Mouse (Mus musculus): ENCODE data around the gene Uspl1. TPM values are rescaled to one million over a fixed set of nuclear protein-coding genes. Genes with fewer than 3 reads are reported as not detected.

Gene Uspl1
- polyA plus RNA-seq, 1 experiment = 3.7 TPM

DNA sequence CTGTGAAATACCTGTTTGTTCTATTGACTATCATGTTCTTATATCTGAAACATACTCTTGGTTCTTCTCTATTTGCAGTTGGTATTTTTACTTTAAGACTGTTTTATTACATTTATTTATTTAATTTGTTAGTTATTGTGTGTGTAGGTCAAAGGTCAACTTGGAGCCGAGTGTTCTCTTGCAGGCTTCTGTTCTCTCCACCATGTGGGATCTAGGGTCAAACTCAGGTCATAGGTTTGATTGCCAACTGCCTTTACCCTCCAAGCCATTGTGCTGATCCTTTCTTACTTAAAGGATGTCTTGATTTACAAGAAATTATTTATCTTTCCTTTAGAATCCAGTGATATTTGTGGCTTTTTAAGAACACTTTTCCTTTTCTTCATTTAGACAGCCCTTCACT, 12.5 kb downstream of the Uspl1 start:
- Histone ChIP-seq H3K4me1 (ENCODE audit: control insufficient read depth, insufficient read depth, insufficient read length, low read length) (no peaks in the 10 kb centered on the region), H3K27me3 (ENCODE audit: control insufficient read depth, insufficient read depth, low read length) (no peaks in the 10 kb centered on the region), H3K4me3 (ENCODE audit: low read depth, low read length) (no peak overlapping the region), H3K36me3 (ENCODE audit: control insufficient read depth, insufficient read depth, low read length) (peaks cover 40% of the 10 kb centered on the region), H3K27ac (ENCODE audit: insufficient read depth, low read depth, low read length) (no peak overlapping the region)
- no peak for TF ChIP-seq POLR2A (IDR thresholded peaks at IDR 0.05; ENCODE audit: low read depth, low read length)
- TF ChIP-seq CTCF (IDR thresholded peaks at IDR 0.05; ENCODE audit: extremely low read depth, insufficient read length, insufficient replicate concordance, low read depth, low read length) = no peak
- 10% methylated on average over 1 of the region's 1 CpGs for WGBS

- Histone ChIP-seq H3K4me3 (ENCODE audit: low read depth, low read length) (no peak overlapping the region), H3K27ac (ENCODE audit: insufficient read depth, low read depth, low read length) (no peak overlapping the region), H3K27me3 (ENCODE audit: control insufficient read depth, insufficient read depth, low read length) (no peaks in the 10 kb centered on the region), H3K36me3 (ENCODE audit: control insufficient read depth, insufficient read depth, low read length) (peaks cover 49% of the 10 kb centered on the region), H3K4me1 (ENCODE audit: control insufficient read depth, insufficient read depth, insufficient read length, low read length) (no peaks in the 10 kb centered on the region)
- whole genome bisulfite sequencing = 62% methylated on average over 1 of the region's 1 CpGs
- TF ChIP-seq POLR2A (IDR thresholded peaks at IDR 0.05; ENCODE audit: low read depth, low read length) (no peak), CTCF (IDR thresholded peaks at IDR 0.05; ENCODE audit: extremely low read depth, insufficient read length, insufficient replicate concordance, low read depth, low read length) (no peak)
Observed at GRCm38 (mm10) chr5:149198782-149199181, 14.6 kb downstream of the Uspl1 start.

GRCm38 (mm10) chr5:149202941-149203340, 18.8 kb downstream of the Uspl1 start:
- peaks cover 54% of the 10 kb centered on the region for H3K36me3 ChIP-seq (ENCODE audit: control insufficient read depth, insufficient read depth, low read length)
- H3K4me1 ChIP-seq (ENCODE audit: control insufficient read depth, insufficient read depth, insufficient read length, low read length) = no peaks in the 10 kb centered on the region
- H3K4me3 ChIP-seq (ENCODE audit: low read depth, low read length) = no peak overlapping the region
- H3K27ac ChIP-seq (ENCODE audit: insufficient read depth, low read depth, low read length) = no peak overlapping the region
- no peak for TF ChIP-seq POLR2A (IDR thresholded peaks at IDR 0.05; ENCODE audit: low read depth, low read length)
- no peak for TF ChIP-seq CTCF (IDR thresholded peaks at IDR 0.05; ENCODE audit: extremely low read depth, insufficient read length, insufficient replicate concordance, low read depth, low read length)
- 72% methylated on average over 5 of the region's 5 CpGs for WGBS
- no peaks in the 10 kb centered on the region for H3K27me3 ChIP-seq (ENCODE audit: control insufficient read depth, insufficient read depth, low read length)

GRCm38 (mm10) chr5:149203796-149204375, 19.7 kb downstream of the Uspl1 start:
- H3K27me3 ChIP-seq (ENCODE audit: control insufficient read depth, insufficient read depth, low read length) = no peaks in the 10 kb centered on the region
- H3K4me1 ChIP-seq (ENCODE audit: control insufficient read depth, insufficient read depth, insufficient read length, low read length) = no peaks in the 10 kb centered on the region
- H3K4me3 ChIP-seq (ENCODE audit: low read depth, low read length) = no peak overlapping the region
- no peak overlapping the region for H3K27ac ChIP-seq (ENCODE audit: insufficient read depth, low read depth, low read length)
- TF ChIP-seq CTCF (IDR thresholded peaks at IDR 0.05; ENCODE audit: extremely low read depth, insufficient read length, insufficient replicate concordance, low read depth, low read length) (no peak), POLR2A (IDR thresholded peaks at IDR 0.05; ENCODE audit: low read depth, low read length) (no peak)
- 82% methylated on average over 4 of the region's 4 CpGs for WGBS
- H3K36me3 ChIP-seq (ENCODE audit: control insufficient read depth, insufficient read depth, low read length) = peaks cover 53% of the 10 kb centered on the region

GRCm38 (mm10) chr5:149204822-149205221, 20.7 kb downstream of the Uspl1 start:
- 75% methylated on average over 7 of the region's 7 CpGs for WGBS
- H3K4me3 ChIP-seq (ENCODE audit: low read depth, low read length) = no peak overlapping the region
- peaks cover 48% of the 10 kb centered on the region for H3K36me3 ChIP-seq (ENCODE audit: control insufficient read depth, insufficient read depth, low read length)
- no peaks in the 10 kb centered on the region for H3K27me3 ChIP-seq (ENCODE audit: control insufficient read depth, insufficient read depth, low read length)
- no peaks in the 10 kb centered on the region for H3K4me1 ChIP-seq (ENCODE audit: control insufficient read depth, insufficient read depth, insufficient read length, low read length)
- TF ChIP-seq POLR2A (IDR thresholded peaks at IDR 0.05; ENCODE audit: low read depth, low read length) (no peak), CTCF (IDR thresholded peaks at IDR 0.05; ENCODE audit: extremely low read depth, insufficient read length, insufficient replicate concordance, low read depth, low read length) (no peak)
- no peak overlapping the region for H3K27ac ChIP-seq (ENCODE audit: insufficient read depth, low read depth, low read length)

DNA sequence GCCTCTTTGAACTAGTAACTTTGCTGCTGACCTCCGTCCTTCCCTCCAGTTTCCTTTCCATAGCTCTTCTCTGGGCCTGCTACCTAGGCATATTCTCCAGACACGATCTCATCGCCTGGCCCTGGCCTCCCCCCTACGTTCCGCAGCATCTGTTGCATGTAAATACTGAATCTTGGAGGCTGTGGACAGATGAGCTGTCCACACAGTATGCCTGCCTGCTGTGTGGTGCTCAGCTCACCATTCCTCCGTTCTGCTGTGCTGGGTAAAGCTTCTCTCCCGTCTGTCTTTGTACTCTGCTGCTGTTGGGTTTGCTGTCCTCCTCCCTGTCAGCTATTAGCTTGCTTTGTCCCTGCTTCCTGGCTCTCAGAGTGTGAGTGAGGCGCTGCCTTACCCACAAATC, 21.1 kb downstream of the Uspl1 start:
- Histone ChIP-seq H3K36me3 (ENCODE audit: control insufficient read depth, insufficient read depth, low read length) (peaks cover 50% of the 10 kb centered on the region), H3K4me1 (ENCODE audit: control insufficient read depth, insufficient read depth, insufficient read length, low read length) (no peaks in the 10 kb centered on the region), H3K4me3 (ENCODE audit: low read depth, low read length) (no peak overlapping the region), H3K27ac (ENCODE audit: insufficient read depth, low read depth, low read length) (no peak overlapping the region), H3K27me3 (ENCODE audit: control insufficient read depth, insufficient read depth, low read length) (no peaks in the 10 kb centered on the region)
- WGBS = 88% methylated on average over 8 of the region's 8 CpGs
- no peak for TF ChIP-seq CTCF (IDR thresholded peaks at IDR 0.05; ENCODE audit: extremely low read depth, insufficient read length, insufficient replicate concordance, low read depth, low read length)
- TF ChIP-seq POLR2A (IDR thresholded peaks at IDR 0.05; ENCODE audit: low read depth, low read length) = no peak

DNA sequence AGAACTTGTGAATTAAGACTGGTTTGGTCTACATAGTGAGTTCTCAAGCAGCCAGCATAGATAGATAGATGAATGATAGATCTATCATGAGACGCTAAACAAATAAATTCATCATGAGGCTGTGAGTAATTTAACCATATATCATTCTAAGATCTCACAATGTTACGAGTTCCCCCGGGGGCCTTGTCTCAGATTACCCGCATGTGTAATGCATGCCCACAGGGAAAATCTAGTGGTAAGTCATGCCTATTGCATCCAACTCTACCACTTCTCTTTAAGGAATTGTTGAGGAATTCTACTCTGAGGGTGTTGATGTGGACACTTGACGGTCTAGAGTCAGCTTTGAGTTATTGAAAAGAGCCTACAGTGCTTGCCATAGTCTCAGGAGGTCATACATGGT, 22.1 kb downstream of the Uspl1 start:
- no peak overlapping the region for H3K4me3 ChIP-seq (ENCODE audit: low read depth, low read length)
- WGBS = 89% methylated on average over 5 of the region's 5 CpGs
- H3K4me1 ChIP-seq (ENCODE audit: control insufficient read depth, insufficient read depth, insufficient read length, low read length) = no peaks in the 10 kb centered on the region
- no peak for TF ChIP-seq CTCF (IDR thresholded peaks at IDR 0.05; ENCODE audit: extremely low read depth, insufficient read length, insufficient replicate concordance, low read depth, low read length)
- no peak for TF ChIP-seq POLR2A (IDR thresholded peaks at IDR 0.05; ENCODE audit: low read depth, low read length)
- no peak overlapping the region for H3K27ac ChIP-seq (ENCODE audit: insufficient read depth, low read depth, low read length)
- no peaks in the 10 kb centered on the region for H3K27me3 ChIP-seq (ENCODE audit: control insufficient read depth, insufficient read depth, low read length)
- peaks cover 52% of the 10 kb centered on the region for H3K36me3 ChIP-seq (ENCODE audit: control insufficient read depth, insufficient read depth, low read length)
